Mouse (Mus musculus) CH12.LX (cell line): ENCODE data around the gene Zfp868.

Experiments
- CTCF ChIP-seq, 2 experiments: IDR thresholded peaks in 1 of 2; conservative IDR thresholded peaks in 1 of 2; 2 replicates each; pipeline ENCODE4 v1.5.1; 2011 to 2012; ENCODE audit warnings: low read depth in 2 of 2, low read length in 2 of 2, improper control_type of control experiment in 1 of 2, inconsistent platforms in 1 of 2, mild to moderate bottlenecking in 1 of 2, moderate library complexity in 1 of 2
- RCOR1 ChIP-seq: conservative IDR thresholded peaks from 2 replicates; pipeline ENCODE4 v1.6.1; 2012; ENCODE audit warnings: low read depth, mild to moderate bottlenecking, inconsistent platforms, low read length, improper control_type of control experiment

GRCm38 (mm10) chr8:69653808-69654357 lies 28.5 kb upstream of the Zfp868 start:
- TF ChIP-seq CTCF (conservative IDR thresholded peaks at IDR 0.05 in 1 of 2, IDR thresholded peaks at IDR 0.05 in 1 of 2; ENCODE audit: low read depth in 2 of 2, low read length in 2 of 2) (no peak), RCOR1 (no peak)
